Mouse (Mus musculus) stomach, embryonic 16.5 days (tissue): ENCODE data around the gene Gm5134. TPM values are rescaled to one million over a fixed set of nuclear protein-coding genes. Genes with fewer than 3 reads are reported as not detected.
A peak's percentile ranks its signal among the peaks of the same experiment; 100 is the strongest.

Source experiments
- ATAC-seq: fragments of 200-750 bp; cut with Nextera tagmentation; 2 replicates; pipeline ENCODE4 v1.8.0; 2017; ENCODE audit warnings: moderate number of reproducible peaks, moderate TSS enrichment; ENCODE audit not compliant: insufficient read depth, low FRiP score
- H3K27ac ChIP-seq: fragments of 300-500 bp; sonication (generic); 2 replicates; pipeline ENCODE4 v1.5.1; 2014; ENCODE audit warnings: low read length
- H3K27me3 ChIP-seq: fragments of 300-500 bp; sonication (generic); 2 replicates; pipeline ENCODE4 v1.6.1; 2014; ENCODE audit warnings: low read length, control low read depth, mixed read lengths; ENCODE audit not compliant: control insufficient read depth, insufficient read depth
- H3K36me3 ChIP-seq: fragments of 300-500 bp; sonication (generic); 2 replicates; pipeline ENCODE4 v1.6.1; 2014; ENCODE audit warnings: low read length; ENCODE audit not compliant: control insufficient read depth, insufficient read depth
- H3K4me1 ChIP-seq: fragments of 300-500 bp; sonication (generic); 2 replicates; pipeline ENCODE4 v1.6.1; 2014; ENCODE audit warnings: low read length, control low read depth, mixed read lengths; ENCODE audit not compliant: control insufficient read depth, insufficient read depth
- H3K4me2 ChIP-seq: fragments of 300-500 bp; sonication (generic); 2 replicates; pipeline ENCODE4 v1.6.1; 2014; ENCODE audit warnings: low read depth, low read length, mixed read lengths
- H3K4me3 ChIP-seq: fragments of 300-500 bp; sonication (generic); replicated peaks from 2 replicates; pipeline ENCODE4 v1.5.1; 2014; ENCODE audit warnings: mild to moderate bottlenecking, low read length
- H3K9ac ChIP-seq: fragments of 300-500 bp; sonication (generic); 2 replicates; pipeline ENCODE4 v1.6.1; 2014; ENCODE audit warnings: low read length
- H3K9me3 ChIP-seq: fragments of 300-500 bp; sonication (generic); replicated peaks from 2 replicates; pipeline ENCODE4 v1.6.1; 2016; ENCODE audit warnings: low read length, control low read depth; ENCODE audit not compliant: control insufficient read depth
- WGBS: fragments of 180-500 bp; shearing (Covaris S2); extraction: QIAGEN DNeasy Blood & Tissue Kit; methylation state at CpG from one replicate; pipeline ENCODE4 v1.1.7; 2014; 5-methylcytosine and 5-hydroxymethylcytosine counted together
- polyA plus RNA-seq: library from polyadenylated mRNA; unstranded; fragments of >200 nt; fragmentation: Nextera tagmentation; extraction: Ambion mirVana; gene quantifications from 2 replicates; pipeline ENCODE4 v1.2.1, GENCODE M21; 2015

Gene Gm5134
- polyA plus RNA-seq, 1 experiment from 2014 or later = not detected

DNA sequence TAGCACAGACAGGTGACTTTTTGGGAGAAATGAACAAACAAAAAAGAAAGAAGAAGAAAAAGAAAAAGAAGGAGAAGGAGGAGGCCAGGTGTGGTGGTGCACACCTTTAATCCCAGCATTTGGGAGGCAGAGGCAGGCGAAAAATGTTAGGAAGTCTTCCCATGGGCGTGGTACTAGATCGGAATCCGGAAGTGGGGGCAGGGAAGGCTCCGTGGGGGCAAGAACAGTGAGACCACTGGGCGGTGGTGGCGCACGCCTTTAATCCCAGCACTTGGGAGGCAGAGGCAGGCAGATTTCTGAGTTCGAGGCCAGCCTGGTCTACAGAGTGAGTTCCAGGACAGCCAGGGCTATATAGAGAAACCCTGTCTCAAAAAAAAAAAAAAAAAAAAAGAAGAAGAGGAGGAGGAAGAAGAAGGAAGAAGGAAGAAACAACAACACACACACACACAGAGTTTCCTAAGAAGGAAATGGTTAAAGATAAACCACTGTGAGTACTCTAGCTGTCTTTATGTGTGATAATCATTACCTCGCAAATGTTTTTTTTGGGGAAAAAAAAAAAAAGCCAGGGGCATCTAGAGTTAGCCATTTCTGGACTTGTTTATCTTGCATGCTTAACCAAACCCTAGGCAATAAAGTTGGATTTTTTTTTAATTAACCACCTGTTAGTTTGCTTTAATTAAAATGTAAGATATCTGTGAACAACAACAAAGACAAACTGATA lies 71.3 kb downstream of the Gm5134 start:
- Histone ChIP-seq H3K27me3 (no peaks in the 10 kb centered on the region), H3K4me2 (no peak overlapping the region), H3K36me3 (no peaks in the 10 kb centered on the region), H3K4me1 (no peaks in the 10 kb centered on the region), H3K4me3 (no peak overlapping the region), H3K9me3 (no peaks in the 10 kb centered on the region), H3K9ac (no peak overlapping the region), H3K27ac (no peak overlapping the region)
- 92% methylated on average over 10 of the region's 10 CpGs for WGBS
- ATAC-seq = no peak

DNA sequence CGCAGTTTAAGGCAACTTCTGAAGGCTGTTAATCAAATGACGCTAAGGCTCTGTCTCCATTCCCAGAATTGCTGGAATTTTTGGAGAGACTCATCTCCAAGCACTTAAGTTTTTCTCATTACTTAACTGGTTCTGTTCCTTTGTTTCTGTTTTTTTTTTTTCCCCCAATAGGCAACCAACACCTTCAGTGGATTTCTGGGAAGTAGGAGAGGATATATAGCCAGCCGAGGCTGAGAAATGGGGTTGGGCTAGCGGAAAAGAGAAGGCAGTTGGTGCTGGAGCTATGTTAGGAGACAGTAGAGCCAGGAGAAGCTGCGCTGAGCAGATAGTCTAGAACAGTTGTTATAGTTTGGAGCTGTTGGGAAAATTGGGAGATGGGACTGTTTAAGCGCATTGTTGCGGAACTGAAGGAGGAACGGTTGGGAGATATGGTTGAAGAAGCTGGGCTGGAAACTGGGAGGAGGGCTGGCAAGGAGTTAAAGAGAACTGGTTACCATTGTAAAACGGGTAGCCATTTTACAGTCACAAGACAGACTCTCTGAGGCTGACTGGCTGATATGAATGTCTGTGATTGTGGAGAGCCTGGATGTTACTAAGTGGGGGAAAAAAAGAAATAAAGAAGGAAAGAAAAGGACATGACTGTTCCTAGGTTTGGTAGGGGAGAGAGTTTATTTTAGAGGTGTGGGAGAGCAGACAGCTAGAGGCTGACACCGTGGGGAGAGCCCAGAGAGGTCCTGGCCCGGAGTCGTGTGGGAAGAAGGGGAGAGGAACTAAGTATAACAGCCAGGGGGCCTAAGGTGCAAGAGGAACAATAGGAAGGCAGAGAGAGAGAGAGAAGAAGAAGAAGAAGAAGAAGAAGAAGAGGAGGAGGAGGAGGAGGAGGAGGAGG lies 73.1 kb downstream of the Gm5134 start:
- no peak for ATAC-seq

DNA sequence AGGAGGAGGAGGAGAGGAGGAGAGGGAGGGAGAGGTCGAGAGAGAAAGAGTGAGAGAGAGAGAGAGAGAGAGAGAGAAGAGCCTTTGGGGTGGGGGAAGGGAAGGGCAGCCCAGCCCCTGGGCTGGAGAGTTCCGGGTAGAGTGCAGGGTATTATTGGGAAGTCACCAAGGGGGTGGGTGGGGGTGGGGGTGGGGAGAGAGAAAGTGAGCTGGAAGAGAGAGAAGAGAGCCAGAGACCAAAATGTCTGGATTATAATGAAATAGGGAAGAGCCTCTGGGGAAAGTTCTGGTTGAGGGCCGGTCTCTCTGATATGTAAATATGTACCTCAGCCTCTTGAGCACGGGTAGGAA lies 73.7 kb downstream of the Gm5134 start:
- Histone ChIP-seq H3K9me3 (no peaks in the 10 kb centered on the region), H3K27ac (no peak overlapping the region), H3K36me3 (no peaks in the 10 kb centered on the region), H3K4me2 (no peak overlapping the region), H3K27me3 (no peaks in the 10 kb centered on the region), H3K9ac (no peak overlapping the region), H3K4me1 (no peaks in the 10 kb centered on the region), H3K4me3 (no peak overlapping the region)
- ATAC-seq = no peak
- 15% methylated on average over 4 of the region's 4 CpGs for WGBS

More for the DNA sequence above, 73.1 kb downstream of the Gm5134 start:
- Histone ChIP-seq H3K4me1 (no peaks in the 10 kb centered on the region), H3K27ac (no peak overlapping the region), H3K27me3 (no peaks in the 10 kb centered on the region), H3K9me3 (no peaks in the 10 kb centered on the region), H3K4me2 (no peak overlapping the region), H3K36me3 (no peaks in the 10 kb centered on the region), H3K4me3 (no peak overlapping the region), H3K9ac (no peak overlapping the region)
- WGBS = 60% methylated on average over 11 of the region's 12 CpGs

DNA sequence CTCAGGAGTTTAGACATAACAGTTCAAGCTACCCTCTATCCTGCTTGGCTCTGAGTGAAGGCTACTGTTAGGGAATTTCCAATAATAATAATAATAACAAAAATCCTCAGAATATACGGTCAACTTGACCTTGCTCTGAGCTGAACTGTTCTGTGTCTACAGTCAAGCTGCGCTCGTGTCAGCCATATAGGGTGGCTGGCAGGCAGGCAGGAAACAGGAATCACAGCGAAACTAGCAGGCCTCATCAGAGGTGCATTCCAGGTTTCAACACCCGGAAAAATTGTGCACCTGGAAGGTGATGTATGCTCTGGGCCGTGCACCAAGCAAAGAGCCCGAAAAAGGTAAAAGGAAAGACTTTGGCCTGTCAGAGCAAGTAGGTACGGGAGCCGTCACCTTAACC lies 74.1 kb downstream of the Gm5134 start:
- Histone ChIP-seq H3K36me3 (no peaks in the 10 kb centered on the region), H3K27me3 (no peaks in the 10 kb centered on the region), H3K4me2 (no peak overlapping the region), H3K4me3 (no peak overlapping the region), H3K9ac (no peak overlapping the region), H3K27ac (no peak overlapping the region), H3K9me3 (no peaks in the 10 kb centered on the region), H3K4me1 (no peaks in the 10 kb centered on the region)
- WGBS = 65% methylated on average over 9 of the region's 9 CpGs
- no peak for ATAC-seq

DNA sequence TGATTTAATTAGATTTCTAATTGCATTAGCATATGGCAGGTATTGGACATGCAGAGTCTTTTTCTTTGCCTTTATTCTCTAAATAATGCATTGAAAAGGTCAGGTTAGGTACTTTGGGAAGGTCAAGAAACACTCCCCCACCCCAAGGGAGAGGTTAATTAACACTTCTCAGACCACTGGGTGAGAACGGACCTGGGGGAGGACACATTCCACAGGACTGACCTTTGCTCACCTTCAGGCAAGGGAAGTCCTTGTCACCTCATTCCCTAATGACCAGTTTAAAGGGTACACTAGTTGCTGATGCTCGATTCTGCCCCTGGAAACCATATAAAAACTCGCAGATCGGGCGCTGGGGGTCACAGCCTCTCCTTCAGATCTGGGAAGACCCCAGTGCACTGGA lies 75.0 kb downstream of the Gm5134 start:
- no peak for ATAC-seq
- Histone ChIP-seq H3K4me1 (no peaks in the 10 kb centered on the region), H3K36me3 (no peaks in the 10 kb centered on the region), H3K9me3 (no peaks in the 10 kb centered on the region), H3K4me3 (no peak overlapping the region), H3K4me2 (no peak overlapping the region), H3K9ac (no peak overlapping the region), H3K27me3 (no peaks in the 10 kb centered on the region), H3K27ac (no peak overlapping the region)
- WGBS = 82% methylated on average over 5 of the region's 5 CpGs

DNA sequence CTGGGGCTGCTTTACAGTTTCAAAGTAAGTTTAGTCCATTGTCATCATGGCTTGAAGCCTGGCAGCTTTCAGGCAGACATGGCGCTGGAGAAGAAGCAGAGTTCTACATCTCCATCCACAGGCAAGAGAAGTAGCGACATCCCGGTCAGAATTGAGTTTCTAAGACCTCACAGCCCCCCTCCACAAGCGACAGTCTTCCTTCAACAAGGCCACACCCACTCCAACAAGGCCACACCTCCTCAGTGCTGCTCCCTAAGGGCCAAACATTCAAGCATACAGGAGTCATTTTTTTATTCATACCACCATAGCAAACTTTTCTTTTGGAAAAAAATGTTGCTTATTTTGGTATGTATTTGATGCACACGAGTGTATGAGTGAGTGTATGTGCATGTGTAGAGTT lies 76.2 kb downstream of the Gm5134 start:
- ATAC-seq = no peak
- no peaks in the 10 kb centered on the region for H3K9me3 ChIP-seq
- no peak overlapping the region for H3K27ac ChIP-seq
- 65% methylated on average over 5 of the region's 5 CpGs for WGBS
- H3K4me3 ChIP-seq = no peak overlapping the region
- H3K9ac ChIP-seq = no peak overlapping the region
- H3K36me3 ChIP-seq = no peaks in the 10 kb centered on the region
- no peaks in the 10 kb centered on the region for H3K27me3 ChIP-seq
- no peak overlapping the region for H3K4me2 ChIP-seq
- no peaks in the 10 kb centered on the region for H3K4me1 ChIP-seq

DNA sequence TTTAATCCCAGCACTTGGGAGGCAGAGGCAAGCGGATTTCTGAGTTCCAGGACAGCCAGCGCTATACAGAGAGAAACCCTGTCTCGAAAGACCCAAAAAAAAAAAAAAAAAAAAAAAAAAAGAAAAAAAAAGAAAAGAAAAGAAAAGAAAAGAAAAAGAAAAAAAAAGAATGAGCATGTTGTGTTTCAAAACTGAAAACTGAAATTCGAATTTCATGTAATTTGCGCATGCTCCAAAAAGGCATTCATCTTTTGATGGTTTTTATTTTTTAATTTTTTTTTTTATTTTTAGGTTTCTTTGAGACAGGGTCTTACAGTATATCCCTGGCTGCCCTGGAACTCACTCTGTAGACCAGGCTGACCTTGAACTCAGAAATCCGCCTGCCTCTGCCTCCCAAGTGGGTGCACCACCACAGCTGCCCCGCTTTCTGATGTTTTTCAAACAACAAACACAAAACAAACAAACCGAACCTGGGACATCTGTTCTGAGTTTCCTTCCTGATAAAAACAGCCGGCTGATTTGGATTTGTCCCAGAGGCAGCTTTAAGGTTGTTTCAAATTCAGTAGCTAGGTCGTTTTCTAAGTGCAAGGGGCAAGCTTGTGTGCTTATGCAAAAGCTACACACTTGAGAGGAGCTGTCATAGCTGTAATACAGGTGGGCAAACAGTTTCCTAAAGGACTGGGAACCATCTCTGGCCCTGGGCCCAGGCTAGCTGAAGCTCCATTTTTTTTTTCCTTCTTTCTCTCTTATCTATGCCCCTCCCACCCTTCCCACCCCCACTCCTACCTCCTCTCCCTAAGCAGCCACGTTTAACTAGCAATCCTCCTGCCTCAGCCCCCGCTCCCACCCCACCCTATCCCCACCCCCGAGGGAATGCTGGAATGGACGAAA lies 77.4 kb downstream of the Gm5134 start:
- peak overlapping the region; percentile 75 for H3K4me2 ChIP-seq
- peak overlapping the region; percentile 69; the same call in 1 of the 2 replicates for H3K27ac ChIP-seq
- WGBS = 49% methylated on average over 14 of the region's 14 CpGs
- peak overlapping the region; percentile 94 for H3K9ac ChIP-seq
- peak overlapping the region; percentile 85 for H3K4me3 ChIP-seq
- H3K4me1 ChIP-seq = no peaks in the 10 kb centered on the region
- no peaks in the 10 kb centered on the region for H3K9me3 ChIP-seq
- no peaks in the 10 kb centered on the region for H3K27me3 ChIP-seq
- H3K36me3 ChIP-seq = no peaks in the 10 kb centered on the region
- peak; percentile 72 for ATAC-seq

DNA sequence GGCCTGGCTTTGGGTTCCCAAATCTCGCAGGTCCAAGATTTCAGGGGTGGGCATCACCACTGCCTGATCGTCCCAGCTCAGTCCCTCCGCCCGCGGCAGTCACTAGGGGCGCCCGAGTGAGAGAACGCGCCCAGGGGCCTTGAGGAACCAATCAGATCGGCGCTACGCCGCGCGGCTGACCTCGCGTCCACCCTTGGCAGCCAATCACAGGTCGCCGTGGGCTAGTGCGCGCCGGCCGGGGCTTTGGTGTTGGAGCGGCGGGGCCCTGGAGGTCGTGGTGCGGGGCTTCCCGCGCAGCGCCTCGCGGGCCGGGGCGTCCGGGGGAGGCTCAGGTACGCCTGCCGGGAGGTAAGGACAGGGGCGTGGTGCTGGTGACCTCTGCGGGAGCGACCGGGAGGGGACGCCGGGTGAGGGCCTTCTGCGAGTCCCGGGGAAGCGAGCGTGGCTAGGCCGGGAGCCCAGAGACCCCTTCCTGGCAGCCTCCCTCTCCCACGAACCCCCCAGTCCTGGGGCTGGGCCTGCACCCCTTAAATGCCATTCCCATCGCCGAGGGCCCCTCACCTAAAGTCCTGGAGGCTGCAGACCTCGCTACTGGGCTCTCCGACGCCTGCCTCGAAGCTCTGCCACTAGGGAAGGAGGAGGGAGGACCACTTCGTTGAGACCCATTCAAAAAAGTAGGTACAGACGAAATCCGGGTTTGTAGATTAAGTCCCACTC lies 78.2 kb downstream of the Gm5134 start, which contains the start of gene Zfp280b:
TSS of gene Zfp280b (plus strand) at position 249 of the 717 bp plus-strand sequence.
- under 1% methylated on average over 58 of the region's 58 CpGs for WGBS
- H3K27me3 ChIP-seq = no peaks in the 10 kb centered on the region
- peak within 1 kb of the TSS; percentile 85 for H3K4me3 ChIP-seq
- H3K9ac ChIP-seq = peak within 1 kb of the TSS; percentile 94
- H3K36me3 ChIP-seq = 0 out of 2 replicates have a peak, but pooled peaks cover under 1% of the 10 kb centered on the region
- H3K9me3 ChIP-seq = no peaks in the 10 kb centered on the region
- peak within 1 kb of the TSS; percentile 75 for H3K4me2 ChIP-seq
- peak; percentile 98 for ATAC-seq
- no peaks in the 10 kb centered on the region for H3K4me1 ChIP-seq
- H3K27ac ChIP-seq = peak within 1 kb of the TSS; percentile 69; the same call in 1 of the 2 replicates
